In genomic region chr9:106885901-106886731, GRCm38 (mm10) we compare ENCODE assay signal across 7 mouse cellular contexts. TPM values are rescaled to one million over a fixed set of nuclear protein-coding genes. Genes with fewer than 3 reads are reported as not detected.
DNase-seq lines count a peak whose midpoint lies in the region; ATAC-seq and TF ChIP-seq lines count a peak whose summit lies in the region.

No protein-coding gene starts in this region.

- peak overlapping the region; percentile 90; the same call in 1 of the 2 replicates for H3K27ac ChIP-seq in bone marrow, adult 2 months (ENCODE audit: control insufficient read depth, insufficient read depth, low read depth, low read length, poor library complexity)
- H3K27ac ChIP-seq in embryonic fibroblast, embryonic 13.5 days (ENCODE audit: insufficient read depth, low read length): 0 out of 2 replicates have a peak overlapping the region, but pooled peaks have one; percentile 54
- peak overlapping the region; percentile 67 for H3K27ac ChIP-seq in spleen, adult 2 months (ENCODE audit: insufficient read depth, low read length)

- H3K9me3 ChIP-seq in G1E (replicated peaks): no peaks in the 10 kb centered on the region

- intact Hi-C loops in heart, postnatal 14 days (cut with DNase I): loop anchor here (2.0 to 5.0 kb wide), 2 partner anchors 63 to 199 kb away; partner anchors contain the start of gene Tex264

- DNase-seq in G1E (ENCODE audit: low spot score): peak; percentile 63
- DNase-seq in heart, postnatal 14 days: peak; percentile 52 to 58
- peak; percentile 31 to 44 for DNase-seq in layer of hippocampus, postnatal 25 days (ENCODE audit: extremely low spot score in 1 of 2, low spot score in 1 of 2)
- DNase-seq in spleen, adult 2 months (ENCODE audit: low read depth in 1 of 2, low spot score in 2 of 2): peak in 1 of 2 experiments; percentile 55

- no peak for ATAC-seq in G1E (ENCODE audit: extremely low read depth, insufficient number of reproducible peaks, low FRiP score, poor library complexity, severe bottlenecking)
- peak; percentile 14; the same call in 1 of the 2 replicates for ATAC-seq in megakaryocyte progenitor cell, adult 5-6 weeks (replicated peaks; ENCODE audit: poor library complexity)

- H3K4me1 ChIP-seq in G1E (ENCODE audit: insufficient read depth, low read depth, low read length): peaks cover 80% of the 10 kb centered on the region
- H3K4me1 ChIP-seq in bone marrow, adult 2 months (ENCODE audit: control insufficient read depth, insufficient read depth, low read length): peaks cover 4% of the 10 kb centered on the region; the same call in 1 of the 2 replicates
- peaks cover 11% of the 10 kb centered on the region for H3K4me1 ChIP-seq in embryonic fibroblast, embryonic 13.5 days (ENCODE audit: control insufficient read depth, insufficient read depth, low read length)
- peaks cover 14% of the 10 kb centered on the region for H3K4me1 ChIP-seq in spleen, adult 2 months (ENCODE audit: control insufficient read depth, insufficient read depth, insufficient read length)

- WGBS in bone marrow, adult 2 months: 2% methylated on average over 107 of the region's 107 CpGs
- WGBS in spleen, adult 2 months: 2% methylated on average over 96 of the region's 107 CpGs

- no peaks in the 10 kb centered on the region for H3K27me3 ChIP-seq in G1E (ENCODE audit: insufficient read depth, low read length)
- no peaks in the 10 kb centered on the region for H3K27me3 ChIP-seq in spleen, adult 2 months (ENCODE audit: control insufficient read depth, insufficient read depth, low read length)

- TF ChIP-seq CTCF in G1E (IDR thresholded peaks at IDR 0.05; ENCODE audit: low read depth, low read length): no peak
- no peak for TF ChIP-seq CTCF in bone marrow, adult 2 months (IDR thresholded peaks at IDR 0.05; ENCODE audit: control insufficient read depth, insufficient read depth, low read length)
- TF ChIP-seq CTCF in embryonic fibroblast, embryonic 13.5 days (IDR thresholded peaks at IDR 0.05; ENCODE audit: borderline replicate concordance, insufficient read depth, low read length): no peak
- no peak for TF ChIP-seq CTCF in spleen, adult 2 months (IDR thresholded peaks at IDR 0.05; ENCODE audit: extremely low read depth, insufficient read depth, insufficient read length, insufficient replicate concordance)

- H3K36me3 ChIP-seq in G1E (replicated peaks): peaks cover 79% of the 10 kb centered on the region
- peaks cover 31% of the 10 kb centered on the region for H3K36me3 ChIP-seq in spleen, adult 2 months (ENCODE audit: control insufficient read depth, insufficient read depth, low read length)

- H3K4me3 ChIP-seq in G1E (ENCODE audit: low read depth, low read length): peak overlapping the region; percentile 79
- H3K4me3 ChIP-seq in bone marrow, adult 2 months (replicated peaks; ENCODE audit: control insufficient read depth, low read depth, low read length): peak overlapping the region; percentile 85
- peak overlapping the region; percentile 50 for H3K4me3 ChIP-seq in embryonic fibroblast, embryonic 13.5 days (ENCODE audit: insufficient read depth, low read length)
- peak overlapping the region; percentile 86 for H3K4me3 ChIP-seq in spleen, adult 2 months (ENCODE audit: extremely low read depth, insufficient read depth, insufficient read length)

- no peak; the same call in 1 of the 2 replicates for TF ChIP-seq POLR2A in bone marrow, adult 2 months (IDR thresholded peaks at IDR 0.05; ENCODE audit: borderline replicate concordance, control insufficient read depth, low read depth, low read length)
- TF ChIP-seq POLR2A in embryonic fibroblast, embryonic 13.5 days (IDR thresholded peaks at IDR 0.05; ENCODE audit: low read depth, low read length): peak; percentile 33; the same call in 1 of the 2 replicates
- no peak for TF ChIP-seq POLR2A in spleen, adult 2 months (IDR thresholded peaks at IDR 0.05; ENCODE audit: low read depth, low read length)

RNA-seq across cellular contexts. Expression of gene Rbm15b, which starts 1.1 kb away (rescaled TPM):
- total RNA-seq in G1E (2014; fragmentation: Nextera tagmentation) (20.3 and 21.8 TPM in 2 replicates), G1E (2017) (21.9 and 27.6 TPM in 2 replicates)
- 23.5 and 30.0 TPM in 2 replicates for polyA plus RNA-seq in G1E (2012)
- 7.3 and 11.5 TPM in 2 replicates for polyA plus RNA-seq in bone marrow, adult 2 months (2011; ENCODE audit: insufficient read depth, insufficient read length, low replicate concordance, missing spikeins)
- 36.8 and 43.6 TPM in 2 replicates for polyA plus RNA-seq in embryonic fibroblast, embryonic 13.5 days (2011; ENCODE audit: insufficient read length, low read depth, missing spikeins)
- 10 to 100 TPM; 14.3 to 16.3 TPM for total RNA-seq in heart, postnatal 14 days (2021)
- 10 to 100 TPM; 50.1 to 51.6 TPM for total RNA-seq in layer of hippocampus, postnatal 25 days (2021)
- 20.3 and 22.6 TPM in 2 replicates for total RNA-seq in megakaryocyte progenitor cell, adult 5-6 weeks (2015)
- 23.7 and 26.1 TPM in 2 replicates for total RNA-seq in megakaryocyte progenitor cell, adult 5-6 weeks (2017)
- 8.9 and 10.6 TPM in 2 replicates for polyA plus RNA-seq in spleen, adult 2 months (2012; rRNA removed)

RNA-seq across cellular contexts. Expression of gene Manf, which starts 5.7 kb away (rescaled TPM):
- total RNA-seq in G1E (2014; fragmentation: Nextera tagmentation) (142 and 198 TPM in 2 replicates), G1E (2017) (116 and 146 TPM in 2 replicates)
- polyA plus RNA-seq in G1E (2012): 32.8 and 64.7 TPM in 2 replicates
- polyA plus RNA-seq in bone marrow, adult 2 months (2011; ENCODE audit: insufficient read depth, insufficient read length, low replicate concordance, missing spikeins): 79.1 and 100 TPM in 2 replicates
- polyA plus RNA-seq in embryonic fibroblast, embryonic 13.5 days (2011; ENCODE audit: insufficient read length, low read depth, missing spikeins): 290 and 304 TPM in 2 replicates
- total RNA-seq in heart, postnatal 14 days (2021): 100 to 1,000 TPM in 1 of 2 experiments, 10 to 100 TPM in 1; 70.5 to 106 TPM
- total RNA-seq in layer of hippocampus, postnatal 25 days (2021): 100 to 1,000 TPM; 112 to 146 TPM
- 619 and 658 TPM in 2 replicates for total RNA-seq in megakaryocyte progenitor cell, adult 5-6 weeks (2015)
- total RNA-seq in megakaryocyte progenitor cell, adult 5-6 weeks (2017): 405 and 458 TPM in 2 replicates
- 8.2 and 10.4 TPM in 2 replicates for polyA plus RNA-seq in spleen, adult 2 months (2012; rRNA removed)
